Mouse (Mus musculus) CH12.LX (cell line): ENCODE measurements around the gene Sept9. TPM values are rescaled to one million over a fixed set of nuclear protein-coding genes. Genes with fewer than 3 reads are reported as not detected.

Experiments used
- DNase-seq: peaks from one replicate; pipeline ENCODE4 v3.0.0-alpha.2; 2013; ENCODE audit errors: extremely low read depth
- H3K27ac ChIP-seq: 2 replicates; pipeline ENCODE4 v1.5.1; 2012; ENCODE audit warnings: low read depth, mild to moderate bottlenecking, control low read depth, moderate library complexity; ENCODE audit not compliant: insufficient read depth
- H3K27me3 ChIP-seq: replicated peaks from 2 replicates; pipeline ENCODE3; 2012; ENCODE audit warnings: inconsistent platforms
- H3K36me3 ChIP-seq, 2 experiments: replicated peaks in 1 of 2; 2 replicates each; pipeline versions ENCODE3 to v1.6.1; 2012; ENCODE audit warnings: inconsistent platforms in 1 of 2, low read length in 1 of 2, mild to moderate bottlenecking in 1 of 2, mixed read lengths in 1 of 2, moderate library complexity in 1 of 2; ENCODE audit not compliant: control insufficient read depth in 1 of 2, insufficient read depth in 1 of 2
- H3K4me1 ChIP-seq, 2 experiments: 2 replicates each; pipeline ENCODE4 v1.6.1; 2012; ENCODE audit warnings: inconsistent platforms in 1 of 2, moderate library complexity in 1 of 2; ENCODE audit not compliant: insufficient read depth in 2 of 2, control insufficient read depth in 1 of 2
- H3K4me2 ChIP-seq: 2 replicates; pipeline ENCODE4 v1.6.1; 2012; ENCODE audit warnings: low read depth, mild to moderate bottlenecking, control low read depth; ENCODE audit not compliant: poor library complexity, insufficient read depth, severe bottlenecking
- H3K4me3 ChIP-seq, 3 experiments: fragments of 150-350 bp in 1 of 3; sonication (generic) in 1 of 3; replicated peaks in 1 of 3; 2 replicates each; pipeline versions ENCODE3 to v1.5.1; 2011 to 2012; ENCODE audit warnings: low read depth in 2 of 3, low read length in 2 of 3, mild to moderate bottlenecking in 2 of 3, moderate library complexity in 2 of 3, control low read depth in 1 of 3, improper control_type of control experiment in 1 of 3, inconsistent platforms in 1 of 3, mixed read lengths in 1 of 3; ENCODE audit not compliant: poor library complexity in 1 of 3
- H3K79me2 ChIP-seq: replicated peaks from 2 replicates; pipeline ENCODE4 v1.6.1; 2012; ENCODE audit warnings: mild to moderate bottlenecking, moderate library complexity; ENCODE audit not compliant: control insufficient read depth, poor library complexity, insufficient read depth, severe bottlenecking; ENCODE audit errors: extremely low read depth
- H3K9ac ChIP-seq: 2 replicates; pipeline ENCODE4 v1.6.1; 2012; ENCODE audit warnings: low read depth, mild to moderate bottlenecking, control low read depth, moderate library complexity; ENCODE audit not compliant: insufficient read depth
- H3K9me3 ChIP-seq: replicated peaks from 2 replicates; pipeline ENCODE3; 2012; ENCODE audit warnings: low read length, inconsistent platforms, mixed read lengths
- BHLHE40 ChIP-seq: IDR thresholded peaks from 2 replicates; pipeline ENCODE4 v1.6.1; 2011; ENCODE audit warnings: mild to moderate bottlenecking, low read depth, low read length, improper control_type of control experiment
- CHD1 ChIP-seq: IDR thresholded peaks from 2 replicates; pipeline ENCODE4 v1.6.1; 2012; ENCODE audit warnings: low read depth, low read length, improper control_type of control experiment, inconsistent platforms
- CHD2 ChIP-seq: IDR thresholded peaks from 2 replicates; pipeline ENCODE4 v1.6.1; 2011; ENCODE audit warnings: low read length, improper control_type of control experiment
- CTCF ChIP-seq, 2 experiments: IDR thresholded peaks in 1 of 2; conservative IDR thresholded peaks in 1 of 2; 2 replicates each; pipeline ENCODE4 v1.5.1; 2011 to 2012; ENCODE audit warnings: low read depth in 2 of 2, low read length in 2 of 2, improper control_type of control experiment in 1 of 2, inconsistent platforms in 1 of 2, mild to moderate bottlenecking in 1 of 2, moderate library complexity in 1 of 2
- E2F4 ChIP-seq: IDR thresholded peaks from 2 replicates; pipeline ENCODE4 v1.6.1; 2011; ENCODE audit warnings: low read depth, low read length, improper control_type of control experiment; ENCODE audit not compliant: insufficient replicate concordance
- ELF1 ChIP-seq: IDR thresholded peaks from 2 replicates; pipeline ENCODE4 v1.6.1; 2014; ENCODE audit warnings: low read depth, mild to moderate bottlenecking, inconsistent platforms, low read length, improper control_type of control experiment
- EP300 ChIP-seq: IDR thresholded peaks from 2 replicates; pipeline ENCODE4 v1.6.1; 2011; ENCODE audit warnings: low read length, improper control_type of control experiment
- ETS1 ChIP-seq: conservative IDR thresholded peaks from 2 replicates; pipeline ENCODE4 v1.6.1; 2012; ENCODE audit warnings: low read depth, mild to moderate bottlenecking, inconsistent platforms, low read length, improper control_type of control experiment, moderate library complexity
- GABPA ChIP-seq: IDR thresholded peaks from 2 replicates; pipeline ENCODE4 v1.6.1; 2012; ENCODE audit warnings: low read depth, low read length, improper control_type of control experiment, inconsistent platforms; ENCODE audit not compliant: insufficient replicate concordance
- HCFC1 ChIP-seq: IDR thresholded peaks from 2 replicates; pipeline ENCODE4 v1.6.1; 2012; ENCODE audit warnings: low read depth, mild to moderate bottlenecking, inconsistent platforms, low read length, improper control_type of control experiment
- IRF4 ChIP-seq: IDR thresholded peaks from 2 replicates; pipeline ENCODE4 v1.6.1; 2014; ENCODE audit warnings: low read depth, mild to moderate bottlenecking, inconsistent platforms, low read length, improper control_type of control experiment
- JUN ChIP-seq: IDR thresholded peaks from 2 replicates; pipeline ENCODE4 v1.6.1; 2011; ENCODE audit warnings: low read depth, mild to moderate bottlenecking, low read length, improper control_type of control experiment, moderate library complexity; ENCODE audit not compliant: insufficient read depth
- JUND ChIP-seq: conservative IDR thresholded peaks from 2 replicates; pipeline ENCODE4 v1.6.1; 2011; ENCODE audit warnings: low read depth, low read length, improper control_type of control experiment
- KAT2A ChIP-seq: IDR thresholded peaks from 2 replicates; pipeline ENCODE4 v1.6.1; 2012; ENCODE audit warnings: low read length, improper control_type of control experiment, inconsistent platforms; ENCODE audit not compliant: insufficient replicate concordance
- MAFK ChIP-seq: IDR thresholded peaks from 2 replicates; pipeline ENCODE4 v1.6.1; 2011; ENCODE audit warnings: low read length, improper control_type of control experiment; ENCODE audit not compliant: insufficient replicate concordance
- MAZ ChIP-seq: IDR thresholded peaks from 2 replicates; pipeline ENCODE4 v1.6.1; 2012; ENCODE audit warnings: low read depth, mild to moderate bottlenecking, inconsistent platforms, low read length, improper control_type of control experiment, moderate library complexity
- MEF2A ChIP-seq: IDR thresholded peaks from 2 replicates; pipeline ENCODE4 v1.6.1; 2014; ENCODE audit warnings: low read depth, mild to moderate bottlenecking, inconsistent platforms, low read length, improper control_type of control experiment, borderline replicate concordance
- MXI1 ChIP-seq: IDR thresholded peaks from 2 replicates; pipeline ENCODE4 v1.6.1; 2011; ENCODE audit warnings: mild to moderate bottlenecking, low read depth, low read length, improper control_type of control experiment
- MYC ChIP-seq: IDR thresholded peaks from 2 replicates; pipeline ENCODE4 v1.6.1; 2011; ENCODE audit warnings: low read depth, mild to moderate bottlenecking, improper control_type of control experiment, low read length
- NELFE ChIP-seq: IDR thresholded peaks from 2 replicates; pipeline ENCODE4 v1.6.1; 2011; ENCODE audit warnings: low read depth, low read length, improper control_type of control experiment
- NRF1 ChIP-seq: IDR thresholded peaks from 2 replicates; pipeline ENCODE4 v1.6.1; 2014; ENCODE audit warnings: low read depth, mild to moderate bottlenecking, inconsistent platforms, low read length, improper control_type of control experiment, moderate library complexity
- PAX5 ChIP-seq: IDR thresholded peaks from 2 replicates; pipeline ENCODE4 v1.6.1; 2012; ENCODE audit warnings: low read length, inconsistent platforms, mixed read lengths
- POLR2A ChIP-seq: IDR thresholded peaks from 2 replicates; pipeline ENCODE4 v1.6.1; 2011; ENCODE audit warnings: low read depth, mild to moderate bottlenecking, improper control_type of control experiment, low read length
- POLR2AphosphoS2 ChIP-seq: IDR thresholded peaks from 2 replicates; pipeline ENCODE4 v1.6.1; 2011; ENCODE audit warnings: low read depth, low read length, improper control_type of control experiment
- RAD21 ChIP-seq: IDR thresholded peaks from 2 replicates; pipeline ENCODE4 v1.6.1; 2011; ENCODE audit warnings: low read depth, mild to moderate bottlenecking, low read length, improper control_type of control experiment, moderate library complexity
- RCOR1 ChIP-seq: conservative IDR thresholded peaks from 2 replicates; pipeline ENCODE4 v1.6.1; 2012; ENCODE audit warnings: low read depth, mild to moderate bottlenecking, inconsistent platforms, low read length, improper control_type of control experiment
- SIN3A ChIP-seq: IDR thresholded peaks from 2 replicates; pipeline ENCODE4 v1.6.1; 2012; ENCODE audit warnings: low read length, improper control_type of control experiment, inconsistent platforms
- SMC3 ChIP-seq: IDR thresholded peaks from 2 replicates; pipeline ENCODE4 v1.6.1; 2011; ENCODE audit warnings: low read depth, low read length, improper control_type of control experiment
- TBP ChIP-seq: conservative IDR thresholded peaks from 2 replicates; pipeline ENCODE4 v1.6.1; 2011; ENCODE audit warnings: low read depth, low read length, improper control_type of control experiment
- TCF12 ChIP-seq: IDR thresholded peaks from 2 replicates; pipeline ENCODE4 v1.6.1; 2014; ENCODE audit warnings: low read depth, mild to moderate bottlenecking, inconsistent platforms, low read length, improper control_type of control experiment
- UBTF ChIP-seq: IDR thresholded peaks from 2 replicates; pipeline ENCODE4 v1.6.1; 2012; ENCODE audit warnings: low read depth, mild to moderate bottlenecking, inconsistent platforms, low read length, improper control_type of control experiment, moderate library complexity
- USF1 ChIP-seq: IDR thresholded peaks from 2 replicates; pipeline ENCODE4 v1.6.1; 2014; ENCODE audit warnings: low read depth, mild to moderate bottlenecking, inconsistent platforms, low read length, improper control_type of control experiment
- USF2 ChIP-seq: conservative IDR thresholded peaks from 2 replicates; pipeline ENCODE4 v1.6.1; 2011; ENCODE audit warnings: low read depth, low read length, improper control_type of control experiment
- ZC3H11A ChIP-seq: IDR thresholded peaks from 2 replicates; pipeline ENCODE4 v1.6.1; 2012; ENCODE audit warnings: low read depth, mild to moderate bottlenecking, inconsistent platforms, low read length, improper control_type of control experiment
- ZKSCAN1 ChIP-seq: IDR thresholded peaks from 2 replicates; pipeline ENCODE4 v1.6.1; 2012; ENCODE audit warnings: low read depth, inconsistent platforms, low read length, improper control_type of control experiment, borderline replicate concordance
- ZMIZ1 ChIP-seq: IDR thresholded peaks from 2 replicates; pipeline ENCODE4 v1.6.1; 2012; ENCODE audit warnings: low read depth, mild to moderate bottlenecking, inconsistent platforms, low read length, improper control_type of control experiment
- ZNF384 ChIP-seq: IDR thresholded peaks from 2 replicates; pipeline ENCODE4 v1.6.1; 2012; ENCODE audit warnings: low read depth, low read length, improper control_type of control experiment, inconsistent platforms
- dilution Hi-C: fragments of 300-500 bp; cut with MboI; formaldehyde crosslinking; loops from 2 replicates; pipeline ENCODE4 v1.14.3; 2020; ENCODE audit warnings: low sequenced_read_pairs; ENCODE audit not compliant: extremely low pct_unique_long_range_greater_than_20kb, extremely low pct_ligation_motif_present
- in situ Hi-C: fragments of 300-500 bp; cut with MboI; formaldehyde crosslinking; loops from 3 replicates; pipeline ENCODE4 v1.14.3; 2019; ENCODE audit warnings: low sequenced_read_pairs, low pct_ligation_motif_present, low pct_unique_long_range_greater_than_20kb, mixed read lengths
- polyA plus RNA-seq: library from polyadenylated mRNA; unstranded; fragments of >175 nt; gene quantifications from 2 replicates; pipeline ENCODE4 v1.2.1, GENCODE M21; 2012; ENCODE audit warnings: low read depth; ENCODE audit not compliant: insufficient read length
- total RNA-seq, 2 experiments: library from RNA; depleted of rRNA; stranded (reverse); fragments of 300-350 nt in 1 of 2; fragments of >200 nt in 1 of 2; gene quantifications; 2 replicates each; pipeline ENCODE4 v1.2.3; 2012 to 2014

The Sept9 gene
- total and polyA plus RNA-seq, 3 experiments, result 47.6 to 128 (median 110) TPM

GRCm38 (mm10) chr11:117254161-117255107 is 55.0 kb downstream of the Sept9 start:
- Histone ChIP-seq H3K9me3 (peaks cover 7% of the 10 kb centered on the region), H3K79me2 (no peaks in the 10 kb centered on the region), H3K4me3 (peak overlapping the region in 2 of 3 experiments; percentile 12 to 32), H3K27me3 (no peaks in the 10 kb centered on the region), H3K4me2 (peak overlapping the region; percentile 18), H3K27ac (peak overlapping the region; percentile 80), H3K36me3 (peaks cover 0 to 2% of the 10 kb centered on the region in 2 experiments), H3K4me1 (peaks cover 65 to 96% of the 10 kb centered on the region in 2 experiments), H3K9ac (peak overlapping the region; percentile 3)
- in situ Hi-C loops (no loop called here), dilution Hi-C loops (no loop called here)
- peak; percentile 49 for DNase-seq
- TF ChIP-seq NELFE, result peak; percentile 34; the same call in 1 of the 2 replicates
- TF ChIP-seq ELF1, result peak; percentile 54; the same call in 1 of the 2 replicates
- TF ChIP-seq CTCF (conservative IDR thresholded peaks at IDR 0.05 in 1 of 2, IDR thresholded peaks at IDR 0.05 in 1 of 2; ENCODE audit: low read depth in 2 of 2, low read length in 2 of 2), result peak in 1 of 2 experiments; percentile 61; a peak in 2 of 4 replicates
- TF ChIP-seq ETS1, result peak; percentile 64
- no peak for TF ChIP-seq PAX5
- TF ChIP-seq MAFK, result no peak
- peak; percentile 46 for TF ChIP-seq RAD21
- TF ChIP-seq MXI1, result no peak; the same call in 1 of the 2 replicates
- no peak for TF ChIP-seq KAT2A
- TF ChIP-seq USF1, result no peak
- peak; percentile 56 for TF ChIP-seq SMC3
- no peak for TF ChIP-seq ZC3H11A
- TF ChIP-seq ZMIZ1, result no peak
- no peak for TF ChIP-seq CHD2
- 0 out of 2 replicates have a peak, but pooled peaks have one; percentile 49 for TF ChIP-seq RCOR1
- peak; percentile 52 for TF ChIP-seq MEF2A
- no peak for TF ChIP-seq POLR2A
- peak; percentile 92 for TF ChIP-seq TCF12
- no peak for TF ChIP-seq ZNF384
- TF ChIP-seq HCFC1, result no peak
- peak; percentile 60; the same call in 1 of the 2 replicates for TF ChIP-seq SIN3A
- no peak for TF ChIP-seq GABPA
- no peak for TF ChIP-seq POLR2AphosphoS2
- 0 out of 2 replicates have a peak, but pooled peaks have one; percentile 26 for TF ChIP-seq CHD1
- no peak for TF ChIP-seq E2F4
- no peak for TF ChIP-seq USF2
- no peak; the same call in 1 of the 2 replicates for TF ChIP-seq MAZ
- TF ChIP-seq BHLHE40, result peak; percentile 92
- TF ChIP-seq MYC, result peak; percentile 62; the same call in 1 of the 2 replicates
- TF ChIP-seq UBTF, result peak; percentile 3; the same call in 1 of the 2 replicates
- TF ChIP-seq ZKSCAN1, result no peak
- no peak for TF ChIP-seq TBP
- no peak for TF ChIP-seq JUND
- TF ChIP-seq NRF1, result peak; percentile 33; the same call in 1 of the 2 replicates
- TF ChIP-seq IRF4, result 0 out of 2 replicates have a peak, but pooled peaks have one; percentile 40
- TF ChIP-seq EP300, result no peak; the same call in 1 of the 2 replicates
- TF ChIP-seq JUN, result no peak
